Mouse (Mus musculus): Measurements from ENCODE around the gene Eef1akmt2.
A peak's percentile ranks its signal among the peaks of the same experiment; 100 is the strongest.

- TF ChIP-seq HCFC1 (IDR thresholded peaks at IDR 0.05; ENCODE audit: low read depth, low read length) (peak; percentile 83), POLR2A (IDR thresholded peaks at IDR 0.05; ENCODE audit: low read depth, low read length) (peak; percentile 84), ZKSCAN1 (IDR thresholded peaks at IDR 0.05; ENCODE audit: borderline replicate concordance, low read depth, low read length) (no peak), TCF12 (IDR thresholded peaks at IDR 0.05; ENCODE audit: low read depth, low read length) (peak; percentile 93), SMC3 (IDR thresholded peaks at IDR 0.05; ENCODE audit: low read depth, low read length) (no peak), CTCF (conservative IDR thresholded peaks at IDR 0.05 in 1 of 2, IDR thresholded peaks at IDR 0.05 in 1 of 2; ENCODE audit: low read depth in 2 of 2, low read length in 2 of 2) (peak in 1 of 2 experiments; percentile 9; a peak in 2 of 4 replicates), EP300 (IDR thresholded peaks at IDR 0.05; ENCODE audit: low read length) (no peak), USF1 (IDR thresholded peaks at IDR 0.05; ENCODE audit: low read depth, low read length) (no peak), ZC3H11A (IDR thresholded peaks at IDR 0.05; ENCODE audit: low read depth, low read length) (no peak), ETS1 (conservative IDR thresholded peaks at IDR 0.05; ENCODE audit: low read depth, low read length) (0 out of 2 replicates have a peak, but pooled peaks have one; percentile 18), TBP (conservative IDR thresholded peaks at IDR 0.05; ENCODE audit: low read depth, low read length) (peak; percentile 86), USF2 (conservative IDR thresholded peaks at IDR 0.05; ENCODE audit: low read depth, low read length) (no peak)
These were observed at the start of gene Eef1akmt2 for GRCm38 (mm10) chr7:132852173-132852844.
